Mouse (Mus musculus): ENCODE measurements around the gene Prg2.

DNA sequence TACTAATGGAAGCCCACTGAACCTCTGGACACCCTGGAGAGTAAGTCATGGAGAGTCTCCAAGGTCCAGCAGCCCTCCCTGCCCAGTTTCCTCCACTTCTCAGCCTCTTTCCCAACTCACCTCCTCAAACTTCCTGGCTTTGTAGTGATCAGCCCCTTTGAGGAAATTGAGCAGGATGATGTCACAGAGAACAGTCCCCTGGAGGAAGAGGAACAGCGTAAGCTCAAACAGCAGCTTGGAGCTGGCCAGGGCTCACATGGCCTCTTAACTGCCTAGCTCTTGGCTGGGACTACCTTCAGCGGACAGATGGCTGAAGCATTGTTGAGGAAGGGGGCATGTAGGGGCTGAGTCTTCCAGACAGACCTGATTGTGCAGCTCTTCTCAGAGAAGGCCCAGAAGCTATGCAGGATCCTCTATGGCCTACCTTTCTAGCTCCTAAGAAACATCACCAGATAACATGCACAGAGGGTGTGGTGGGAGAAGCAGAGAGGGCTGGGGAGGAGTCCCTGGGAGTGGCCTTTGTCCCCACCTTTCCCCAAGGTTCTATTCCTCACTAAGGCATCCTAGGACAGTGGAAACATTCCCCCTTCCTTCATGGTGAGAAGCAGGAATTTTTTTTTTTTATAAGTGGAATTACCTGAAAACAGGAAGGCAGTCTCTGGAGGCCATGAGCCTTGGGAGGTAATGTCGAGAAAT is 19.4 kb downstream of the Prg2 start:
- TF ChIP-seq CTCF (IDR thresholded peaks at IDR 0.05; ENCODE audit: low read depth, low read length) (no peak), POLR2A (IDR thresholded peaks at IDR 0.05; ENCODE audit: borderline replicate concordance, low read depth, low read length) (no peak)

Data from bone marrow macrophage, adult 2 months (primary cell).